Mouse (Mus musculus): ENCODE measurements around the gene Gm9944. TPM values are rescaled to one million over a fixed set of nuclear protein-coding genes. Genes with fewer than 3 reads are reported as not detected.

Gene Gm9944
- polyA plus RNA-seq (2015; fragmentation: Nextera tagmentation; extraction: Ambion mirVana), result not detected in 2 replicates

- H3K4me2 ChIP-seq, result no peak within 1 kb of the TSS
- ATAC-seq (ENCODE audit: low FRiP score), result no peak
These were observed at the start of gene Gm9944 for GRCm38 (mm10) chr4:144453217-144453616. Gene Gm9944, minus strand, starts transcription at chr4:144453317.

DNA sequence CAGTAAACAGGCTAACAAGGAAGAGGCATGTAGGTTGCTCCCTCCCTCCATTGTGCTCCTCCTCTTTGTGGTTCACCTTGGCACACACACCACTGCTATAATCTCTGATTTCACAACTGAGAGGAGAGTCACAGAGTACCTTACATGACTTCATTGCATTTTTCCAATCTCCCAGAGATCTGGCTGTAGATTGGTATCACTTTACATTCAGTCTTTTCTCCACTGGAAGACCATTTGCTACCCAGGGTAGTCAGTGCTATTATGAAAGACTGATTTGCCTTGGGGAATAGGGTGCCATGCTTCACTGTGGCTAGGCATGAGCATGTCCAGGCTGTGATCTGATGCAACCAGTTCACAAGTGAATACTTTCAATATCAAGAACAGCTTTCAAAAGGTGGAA is 40.2 kb upstream of the Gm9944 start:
- Histone ChIP-seq H3K27me3 (no peaks in the 10 kb centered on the region), H3K4me3 (no peak overlapping the region), H3K36me3 (no peaks in the 10 kb centered on the region), H3K27ac (no peak overlapping the region), H3K4me1 (replicated peaks) (no peaks in the 10 kb centered on the region), H3K9me3 (peaks cover 49% of the 10 kb centered on the region), H3K4me2 (no peak overlapping the region), H3K9ac (no peak overlapping the region)
- no peak for ATAC-seq (ENCODE audit: low FRiP score)

More at GRCm38 (mm10) chr4:144453217-144453616, at the start of gene Gm9944:
- Histone ChIP-seq H3K36me3 (no peaks in the 10 kb centered on the region), H3K9me3 (peaks cover 16% of the 10 kb centered on the region), H3K4me3 (no peak within 1 kb of the TSS), H3K27me3 (no peaks in the 10 kb centered on the region), H3K4me1 (replicated peaks) (no peaks in the 10 kb centered on the region), H3K9ac (no peak within 1 kb of the TSS), H3K27ac (no peak within 1 kb of the TSS)
- WGBS, result 77% methylated on average over 2 of the region's 2 CpGs

GRCm38 (mm10) chr4:144468091-144468490 is 15.0 kb upstream of the Gm9944 start:
- no peaks in the 10 kb centered on the region for H3K4me1 ChIP-seq (replicated peaks)
- 78% methylated on average over 1 of the region's 1 CpGs for WGBS
- H3K9ac ChIP-seq, result no peak overlapping the region
- H3K4me3 ChIP-seq, result no peak overlapping the region
- no peak overlapping the region for H3K4me2 ChIP-seq
- no peaks in the 10 kb centered on the region for H3K36me3 ChIP-seq
- H3K27ac ChIP-seq, result no peak overlapping the region
- no peaks in the 10 kb centered on the region for H3K27me3 ChIP-seq
- ATAC-seq (ENCODE audit: low FRiP score), result no peak
- H3K9me3 ChIP-seq, result peaks cover 32% of the 10 kb centered on the region

DNA sequence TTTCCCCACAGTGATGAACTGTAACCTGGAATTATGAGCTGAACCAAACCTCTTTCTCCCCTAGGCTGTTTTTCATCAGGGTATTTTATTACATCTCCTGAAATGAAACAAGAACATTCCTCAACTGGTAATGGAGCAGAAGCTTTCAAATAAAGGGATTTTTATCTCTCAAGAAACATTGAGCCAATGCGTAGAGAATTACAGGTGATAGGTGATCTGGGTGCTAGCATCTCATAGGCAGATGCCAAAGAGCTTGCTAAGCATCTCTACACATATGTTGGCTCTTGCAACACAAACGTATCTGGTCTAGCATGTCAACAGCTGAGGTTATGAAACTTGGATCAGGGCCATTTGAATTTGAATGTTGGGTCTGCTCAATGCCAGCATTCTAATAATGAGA is 12.1 kb upstream of the Gm9944 start:
- H3K4me2 ChIP-seq, result no peak overlapping the region
- ATAC-seq (ENCODE audit: low FRiP score), result no peak
- H3K36me3 ChIP-seq, result no peaks in the 10 kb centered on the region
- WGBS, result 84% methylated on average over 2 of the region's 2 CpGs
- H3K9me3 ChIP-seq, result peaks cover 33% of the 10 kb centered on the region
- no peaks in the 10 kb centered on the region for H3K27me3 ChIP-seq
- H3K4me1 ChIP-seq (replicated peaks), result no peaks in the 10 kb centered on the region
- H3K4me3 ChIP-seq, result no peak overlapping the region
- no peak overlapping the region for H3K9ac ChIP-seq
- H3K27ac ChIP-seq, result no peak overlapping the region

DNA sequence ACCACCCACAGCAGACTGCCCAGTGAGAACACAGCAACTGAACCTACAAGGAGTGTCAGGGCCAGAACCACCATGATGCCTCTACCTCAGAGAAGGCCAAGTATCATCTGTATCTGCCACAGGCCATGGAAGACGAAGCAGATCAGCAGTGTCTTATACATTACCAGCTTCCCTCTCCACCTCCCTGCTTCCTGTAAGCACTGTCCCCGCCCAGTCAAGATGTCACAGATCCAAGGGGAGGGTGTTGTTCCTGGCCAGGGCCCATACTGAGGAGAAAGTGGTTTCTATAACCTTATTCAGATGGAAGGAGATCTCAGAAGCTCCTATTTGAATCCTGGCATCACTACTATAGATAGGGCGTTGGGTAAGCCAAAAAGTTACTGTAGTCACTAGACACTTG is 10.5 kb upstream of the Gm9944 start, which contains the start of gene Aadacl3:
Gene Aadacl3 (minus strand): TSS at position 101 of the 400 bp plus-strand sequence.
- Histone ChIP-seq H3K36me3 (no peaks in the 10 kb centered on the region), H3K27ac (no peak within 1 kb of the TSS), H3K4me2 (no peak within 1 kb of the TSS), H3K9me3 (peaks cover 41% of the 10 kb centered on the region), H3K9ac (no peak within 1 kb of the TSS), H3K27me3 (no peaks in the 10 kb centered on the region), H3K4me3 (no peak within 1 kb of the TSS), H3K4me1 (replicated peaks) (no peaks in the 10 kb centered on the region)
- ATAC-seq (ENCODE audit: low FRiP score), result no peak
- WGBS, result 77% methylated on average over 3 of the region's 3 CpGs

GRCm38 (mm10) chr4:144448546-144448945 is 4.6 kb downstream of the Gm9944 start:
- no peak for ATAC-seq (ENCODE audit: low FRiP score)
- Histone ChIP-seq H3K9me3 (no peaks in the 10 kb centered on the region; the same call in 1 of the 2 replicates), H3K4me1 (replicated peaks) (no peaks in the 10 kb centered on the region), H3K36me3 (no peaks in the 10 kb centered on the region), H3K27me3 (no peaks in the 10 kb centered on the region), H3K9ac (no peak overlapping the region), H3K4me3 (no peak overlapping the region), H3K4me2 (no peak overlapping the region), H3K27ac (no peak overlapping the region)
- 86% methylated on average over 2 of the region's 2 CpGs for WGBS

GRCm38 (mm10) chr4:144441582-144441981 is 11.5 kb downstream of the Gm9944 start:
- no peak for ATAC-seq (ENCODE audit: low FRiP score)
- Histone ChIP-seq H3K9ac (no peak overlapping the region), H3K4me2 (no peak overlapping the region), H3K9me3 (peaks cover 5% of the 10 kb centered on the region; the same call in 1 of the 2 replicates), H3K36me3 (no peaks in the 10 kb centered on the region), H3K27ac (no peak overlapping the region), H3K27me3 (no peaks in the 10 kb centered on the region), H3K4me3 (no peak overlapping the region), H3K4me1 (replicated peaks) (no peaks in the 10 kb centered on the region)
- 79% methylated on average over 1 of the region's 1 CpGs for WGBS

GRCm38 (mm10) chr4:144441095-144441494 is 12.0 kb downstream of the Gm9944 start:
- Histone ChIP-seq H3K9ac (no peak overlapping the region), H3K27me3 (no peaks in the 10 kb centered on the region), H3K4me2 (no peak overlapping the region), H3K4me1 (replicated peaks) (no peaks in the 10 kb centered on the region), H3K36me3 (no peaks in the 10 kb centered on the region), H3K4me3 (no peak overlapping the region), H3K9me3 (peaks cover 5% of the 10 kb centered on the region; the same call in 1 of the 2 replicates), H3K27ac (no peak overlapping the region)
- no peak for ATAC-seq (ENCODE audit: low FRiP score)
- WGBS, result 87% methylated on average over 4 of the region's 4 CpGs

DNA sequence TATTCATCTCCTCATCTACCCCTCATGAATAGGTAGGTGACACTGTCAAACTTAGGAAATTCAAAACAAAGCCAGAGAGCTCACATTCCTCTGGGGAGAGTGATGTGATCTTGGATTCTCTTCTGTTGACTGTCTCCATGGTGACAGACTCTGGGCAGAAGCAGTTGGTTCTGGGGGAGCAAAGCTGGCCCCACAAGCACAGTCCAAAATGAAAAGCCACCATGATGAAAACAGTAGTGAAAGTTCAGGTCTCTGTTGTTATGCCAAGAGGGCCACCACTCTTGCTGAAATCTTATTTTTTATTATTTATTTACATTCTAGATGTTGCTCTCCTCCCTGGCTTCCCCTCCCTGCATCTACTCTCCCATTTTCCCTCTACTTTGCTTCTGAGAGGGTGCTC is 14.4 kb downstream of the Gm9944 start, which contains the start of gene 1700012P22Rik:
Gene 1700012P22Rik (minus strand): TSS at position 101 of the 400 bp plus-strand sequence.
- ATAC-seq (ENCODE audit: low FRiP score), result no peak
- Histone ChIP-seq H3K4me2 (no peak within 1 kb of the TSS), H3K4me3 (no peak within 1 kb of the TSS), H3K36me3 (no peaks in the 10 kb centered on the region), H3K4me1 (replicated peaks) (no peaks in the 10 kb centered on the region), H3K9me3 (peaks cover 5% of the 10 kb centered on the region; the same call in 1 of the 2 replicates), H3K27ac (no peak within 1 kb of the TSS), H3K9ac (no peak within 1 kb of the TSS), H3K27me3 (no peaks in the 10 kb centered on the region)

GRCm38 (mm10) chr4:144433216-144433615 is 19.9 kb downstream of the Gm9944 start:
- Histone ChIP-seq H3K36me3 (no peaks in the 10 kb centered on the region), H3K9ac (no peak overlapping the region), H3K27ac (no peak overlapping the region), H3K4me1 (replicated peaks) (no peaks in the 10 kb centered on the region), H3K9me3 (peaks cover 8% of the 10 kb centered on the region), H3K27me3 (no peaks in the 10 kb centered on the region), H3K4me3 (no peak overlapping the region), H3K4me2 (no peak overlapping the region)
- no peak for ATAC-seq (ENCODE audit: low FRiP score)
- 89% methylated on average over 5 of the region's 5 CpGs for WGBS

- Histone ChIP-seq H3K27me3 (no peaks in the 10 kb centered on the region), H3K36me3 (no peaks in the 10 kb centered on the region), H3K27ac (no peak overlapping the region), H3K4me1 (replicated peaks) (no peaks in the 10 kb centered on the region), H3K9ac (no peak overlapping the region), H3K4me3 (no peak overlapping the region), H3K4me2 (no peak overlapping the region), H3K9me3 (peaks cover 4% of the 10 kb centered on the region)
- no peak for ATAC-seq (ENCODE audit: low FRiP score)
- WGBS, result 87% methylated on average over 2 of the region's 2 CpGs
These were observed 22.4 kb downstream of the Gm9944 start for GRCm38 (mm10) chr4:144430723-144431122.

GRCm38 (mm10) chr4:144428868-144429267 is 24.2 kb downstream of the Gm9944 start:
- WGBS, result 31% methylated on average over 3 of the region's 3 CpGs
- Histone ChIP-seq H3K4me2 (no peak overlapping the region), H3K27me3 (no peaks in the 10 kb centered on the region), H3K4me3 (no peak overlapping the region), H3K9me3 (peaks cover 4% of the 10 kb centered on the region), H3K36me3 (no peaks in the 10 kb centered on the region), H3K27ac (no peak overlapping the region), H3K9ac (no peak overlapping the region), H3K4me1 (replicated peaks) (no peaks in the 10 kb centered on the region)
- no peak for ATAC-seq (ENCODE audit: low FRiP score)

GRCm38 (mm10) chr4:144424590-144424989 is 28.5 kb downstream of the Gm9944 start:
- H3K4me1 ChIP-seq (replicated peaks), result no peaks in the 10 kb centered on the region
- no peak overlapping the region for H3K4me3 ChIP-seq
- 71% methylated on average over 5 of the region's 5 CpGs for WGBS
- ATAC-seq (ENCODE audit: low FRiP score), result no peak
- no peaks in the 10 kb centered on the region for H3K27me3 ChIP-seq
- H3K4me2 ChIP-seq, result no peak overlapping the region
- no peak overlapping the region for H3K9ac ChIP-seq
- H3K36me3 ChIP-seq, result no peaks in the 10 kb centered on the region
- no peak overlapping the region for H3K27ac ChIP-seq
- no peaks in the 10 kb centered on the region for H3K9me3 ChIP-seq
